Mouse (Mus musculus): ENCODE data around the gene Fgfr2. TPM values are rescaled to one million over a fixed set of nuclear protein-coding genes. Genes with fewer than 3 reads are reported as not detected.

Gene Fgfr2
- polyA plus RNA-seq, 1 experiment from 2014 or later: 99.3 TPM

GRCm38 (mm10) chr7:130837941-130838657 lies 2285.1 kb downstream of the Fgfr2 start:
- WGBS: 17% methylated on average over 12 of the region's 12 CpGs
- H3K27ac ChIP-seq (replicated peaks): peak overlapping the region; percentile 86
- no peaks in the 10 kb centered on the region for H3K36me3 ChIP-seq
- DNase-seq (ENCODE audit: low spot score): peak; percentile 77
- H3K27me3 ChIP-seq (ENCODE audit: low read depth, poor library complexity, severe bottlenecking): peaks cover 50% of the 10 kb centered on the region
- 0 out of 2 replicates have a peak overlapping the region, but pooled peaks have one; percentile 18 for H3K4me3 ChIP-seq
- peaks cover 61% of the 10 kb centered on the region for H3K4me1 ChIP-seq
- H3K9me3 ChIP-seq (replicated peaks): no peaks in the 10 kb centered on the region

- H3K9me3 ChIP-seq (replicated peaks): no peaks in the 10 kb centered on the region
- 73% methylated on average over 9 of the region's 9 CpGs for WGBS
- H3K4me1 ChIP-seq: peaks cover 61% of the 10 kb centered on the region
- no peak overlapping the region for H3K4me3 ChIP-seq
- peak overlapping the region; percentile 86 for H3K27ac ChIP-seq (replicated peaks)
- H3K27me3 ChIP-seq (ENCODE audit: low read depth, poor library complexity, severe bottlenecking): peaks cover 66% of the 10 kb centered on the region
- DNase-seq (ENCODE audit: low spot score): no peak
- no peaks in the 10 kb centered on the region for H3K36me3 ChIP-seq
Observed at GRCm38 (mm10) chr7:130836066-130836465, 2287.1 kb downstream of the Fgfr2 start.

DNA sequence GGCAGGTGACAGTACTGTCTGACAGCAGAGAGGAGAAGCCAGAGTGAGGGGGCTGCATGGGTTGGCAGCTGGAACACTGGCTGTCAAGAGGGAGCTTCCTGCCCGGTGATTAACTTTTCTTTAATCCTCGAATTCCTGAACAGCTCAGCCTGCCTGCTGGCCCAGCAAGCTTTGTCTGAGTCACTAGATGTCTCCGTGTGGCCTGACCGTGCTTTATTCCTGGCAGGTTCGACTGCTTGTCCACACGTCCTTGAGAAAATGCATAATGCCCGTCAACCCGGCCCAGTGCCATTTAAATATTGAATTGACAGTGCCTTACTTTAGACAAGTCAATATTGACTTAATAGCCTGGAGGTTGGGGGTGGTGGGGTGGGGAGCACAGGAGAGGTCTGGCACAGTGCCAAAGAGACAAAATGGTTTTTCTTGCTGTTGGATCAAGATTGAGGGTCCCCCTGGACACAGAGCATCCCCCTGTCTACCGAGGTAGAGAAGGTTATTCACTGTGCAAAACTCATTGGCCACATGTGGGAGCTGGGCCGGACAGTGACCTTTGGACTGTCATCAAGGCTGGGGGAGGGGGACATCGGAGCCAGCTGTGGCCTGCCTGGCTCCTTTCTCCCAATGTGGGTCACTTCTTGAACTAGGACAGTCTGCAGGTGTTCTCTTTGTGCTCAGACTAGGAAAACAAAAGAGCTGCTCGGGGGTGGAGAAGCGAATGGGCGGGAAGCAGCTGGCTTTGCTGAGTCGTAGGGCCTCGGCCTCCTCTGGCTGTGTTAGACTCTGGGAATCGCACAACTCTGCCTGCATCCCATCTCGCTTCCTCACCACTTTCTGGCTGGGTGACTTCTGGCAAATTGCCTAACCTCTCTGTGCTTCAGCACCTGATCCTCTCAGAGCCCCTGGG lies 2287.9 kb downstream of the Fgfr2 start:
- WGBS: 3% methylated on average over 18 of the region's 18 CpGs
- H3K36me3 ChIP-seq: no peaks in the 10 kb centered on the region
- peaks cover 61% of the 10 kb centered on the region for H3K4me1 ChIP-seq
- no peaks in the 10 kb centered on the region for H3K9me3 ChIP-seq (replicated peaks)
- peak overlapping the region; percentile 84 for H3K27ac ChIP-seq (replicated peaks)
- H3K4me3 ChIP-seq: peak overlapping the region; percentile 20; the same call in 1 of the 2 replicates
- peak; percentile 74 for DNase-seq (ENCODE audit: low spot score)
- peaks cover 66% of the 10 kb centered on the region for H3K27me3 ChIP-seq (ENCODE audit: low read depth, poor library complexity, severe bottlenecking)

GRCm38 (mm10) chr7:130834299-130834698 lies 2288.9 kb downstream of the Fgfr2 start:
- H3K27me3 ChIP-seq (ENCODE audit: low read depth, poor library complexity, severe bottlenecking): peaks cover 61% of the 10 kb centered on the region
- H3K27ac ChIP-seq (replicated peaks): peak overlapping the region; percentile 84
- peak; percentile 98 for DNase-seq (ENCODE audit: low spot score)
- H3K36me3 ChIP-seq: no peaks in the 10 kb centered on the region
- H3K4me1 ChIP-seq: peaks cover 55% of the 10 kb centered on the region
- H3K9me3 ChIP-seq (replicated peaks): no peaks in the 10 kb centered on the region
- H3K4me3 ChIP-seq: peak overlapping the region; percentile 20; the same call in 1 of the 2 replicates
- WGBS: 22% methylated on average over 21 of the region's 21 CpGs

GRCm38 (mm10) chr7:130831586-130831985 lies 2291.6 kb downstream of the Fgfr2 start:
- WGBS: 94% methylated on average over 5 of the region's 5 CpGs
- DNase-seq (ENCODE audit: low spot score): no peak
- no peak overlapping the region for H3K4me3 ChIP-seq
- H3K36me3 ChIP-seq: no peaks in the 10 kb centered on the region
- H3K27me3 ChIP-seq (ENCODE audit: low read depth, poor library complexity, severe bottlenecking): peaks cover 47% of the 10 kb centered on the region
- no peaks in the 10 kb centered on the region for H3K9me3 ChIP-seq (replicated peaks)
- H3K27ac ChIP-seq (replicated peaks): no peak overlapping the region
- H3K4me1 ChIP-seq: peaks cover 31% of the 10 kb centered on the region

DNA sequence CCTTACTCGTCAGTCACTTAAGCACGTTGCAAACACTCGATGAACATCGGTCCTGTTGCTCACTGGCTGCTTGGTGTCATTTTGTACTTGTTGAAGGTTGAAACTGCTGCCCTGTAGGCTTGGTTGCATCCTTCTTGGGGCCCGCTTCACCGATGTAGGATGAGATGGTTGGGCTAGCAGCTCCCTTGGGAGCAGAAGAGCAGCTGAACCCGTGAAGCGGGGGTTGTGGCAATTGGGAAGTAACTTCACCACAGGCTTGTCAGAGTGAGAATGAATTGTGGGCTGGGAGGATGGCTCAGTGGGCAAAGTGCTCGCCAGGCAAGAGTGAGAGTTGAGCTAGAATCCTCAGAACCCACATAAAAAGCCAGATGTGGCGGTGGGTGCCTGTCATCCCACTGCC lies 2294.7 kb downstream of the Fgfr2 start:
- 87% methylated on average over 10 of the region's 10 CpGs for WGBS
- peaks cover 20% of the 10 kb centered on the region for H3K27me3 ChIP-seq (ENCODE audit: low read depth, poor library complexity, severe bottlenecking)
- no peaks in the 10 kb centered on the region for H3K36me3 ChIP-seq
- DNase-seq (ENCODE audit: low spot score): no peak
- H3K27ac ChIP-seq (replicated peaks): no peak overlapping the region
- H3K4me3 ChIP-seq: no peak overlapping the region
- no peaks in the 10 kb centered on the region for H3K9me3 ChIP-seq (replicated peaks)
- H3K4me1 ChIP-seq: 0 out of 2 replicates have a peak, but pooled peaks cover 4% of the 10 kb centered on the region

DNA sequence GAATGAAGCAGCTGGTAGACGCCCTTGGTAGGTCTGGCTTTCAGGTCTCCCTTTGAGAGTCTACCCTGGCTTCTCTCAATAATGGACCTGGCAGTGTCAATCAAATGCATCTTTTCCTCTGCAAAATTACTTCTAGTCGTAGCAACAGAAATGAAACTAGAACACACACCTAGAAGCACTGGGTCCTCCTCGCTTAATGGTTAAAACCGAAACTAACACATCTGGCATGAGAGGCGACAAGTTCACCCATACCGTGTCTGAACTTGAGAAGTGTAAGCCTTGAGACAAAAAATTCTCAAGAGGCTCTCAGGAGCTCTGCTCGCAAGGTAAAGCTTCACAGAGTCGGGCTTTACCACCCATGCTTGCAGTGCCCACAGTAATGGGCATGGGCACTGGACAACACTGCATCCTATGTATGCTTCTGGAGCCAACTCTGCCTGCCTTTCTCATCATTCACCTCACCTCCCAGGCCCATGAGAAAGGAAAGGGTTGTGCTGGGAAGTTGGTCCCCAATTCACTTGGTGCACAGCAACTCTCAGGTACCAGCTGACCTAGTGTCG lies 2295.2 kb downstream of the Fgfr2 start:
- no peaks in the 10 kb centered on the region for H3K9me3 ChIP-seq (replicated peaks)
- DNase-seq (ENCODE audit: low spot score): no peak
- no peak overlapping the region for H3K4me3 ChIP-seq
- 0 out of 2 replicates have a peak, but pooled peaks cover 4% of the 10 kb centered on the region for H3K4me1 ChIP-seq
- H3K27me3 ChIP-seq (ENCODE audit: low read depth, poor library complexity, severe bottlenecking): peaks cover 15% of the 10 kb centered on the region; the same call in 1 of the 2 replicates
- WGBS: 92% methylated on average over 9 of the region's 9 CpGs
- no peak overlapping the region for H3K27ac ChIP-seq (replicated peaks)
- H3K36me3 ChIP-seq: no peaks in the 10 kb centered on the region

- 71% methylated on average over 3 of the region's 3 CpGs for WGBS
- no peak overlapping the region for H3K4me3 ChIP-seq
- peaks cover 11% of the 10 kb centered on the region; the same call in 1 of the 2 replicates for H3K27me3 ChIP-seq (ENCODE audit: low read depth, poor library complexity, severe bottlenecking)
- 0 out of 2 replicates have a peak, but pooled peaks cover 4% of the 10 kb centered on the region for H3K4me1 ChIP-seq
- no peaks in the 10 kb centered on the region for H3K36me3 ChIP-seq
- H3K27ac ChIP-seq (replicated peaks): no peak overlapping the region
- DNase-seq (ENCODE audit: low spot score): peak; percentile 50
- no peaks in the 10 kb centered on the region for H3K9me3 ChIP-seq (replicated peaks)
Observed at GRCm38 (mm10) chr7:130827431-130827830, 2295.7 kb downstream of the Fgfr2 start.

DNA sequence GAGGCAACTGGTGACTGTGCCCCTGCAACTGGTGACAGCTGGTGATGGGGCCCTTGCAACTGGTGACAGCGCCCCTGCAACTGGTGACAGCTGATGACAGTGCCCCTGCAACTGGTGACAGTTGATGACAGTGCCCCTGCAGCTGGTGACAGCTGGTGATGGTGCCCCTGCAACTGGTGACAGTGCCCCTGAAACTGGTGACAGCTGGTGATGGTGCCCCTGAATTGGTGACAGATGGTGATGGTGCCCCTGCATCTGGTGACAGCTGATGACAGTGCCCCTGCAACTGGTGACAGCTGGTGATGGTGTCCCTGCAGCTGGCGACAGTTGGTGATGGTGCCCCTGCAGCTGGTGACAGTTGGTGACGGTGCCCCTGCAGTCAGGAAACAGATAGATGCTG lies 2296.8 kb downstream of the Fgfr2 start:
- H3K27me3 ChIP-seq (ENCODE audit: low read depth, poor library complexity, severe bottlenecking): 0 out of 2 replicates have a peak, but pooled peaks cover under 1% of the 10 kb centered on the region
- DNase-seq (ENCODE audit: low spot score): no peak
- 84% methylated on average over 3 of the region's 3 CpGs for WGBS
- H3K4me3 ChIP-seq: no peak overlapping the region
- H3K36me3 ChIP-seq: no peaks in the 10 kb centered on the region
- no peaks in the 10 kb centered on the region for H3K9me3 ChIP-seq (replicated peaks)
- H3K4me1 ChIP-seq: 0 out of 2 replicates have a peak, but pooled peaks cover 4% of the 10 kb centered on the region
- no peak overlapping the region for H3K27ac ChIP-seq (replicated peaks)

GRCm38 (mm10) chr7:130823992-130824391 lies 2299.2 kb downstream of the Fgfr2 start:
- H3K9me3 ChIP-seq (replicated peaks): no peaks in the 10 kb centered on the region
- WGBS: 76% methylated on average over 9 of the region's 9 CpGs
- H3K27me3 ChIP-seq (ENCODE audit: low read depth, poor library complexity, severe bottlenecking): no peaks in the 10 kb centered on the region
- H3K4me1 ChIP-seq: no peaks in the 10 kb centered on the region
- DNase-seq (ENCODE audit: low spot score): no peak
- H3K4me3 ChIP-seq: no peak overlapping the region
- H3K36me3 ChIP-seq: no peaks in the 10 kb centered on the region
- H3K27ac ChIP-seq (replicated peaks): no peak overlapping the region

- Histone ChIP-seq H3K27ac (replicated peaks) (no peak overlapping the region), H3K36me3 (no peaks in the 10 kb centered on the region), H3K27me3 (ENCODE audit: low read depth, poor library complexity, severe bottlenecking) (no peaks in the 10 kb centered on the region), H3K4me1 (no peaks in the 10 kb centered on the region), H3K9me3 (replicated peaks) (no peaks in the 10 kb centered on the region), H3K4me3 (no peak overlapping the region)
- WGBS: 87% methylated on average over 10 of the region's 10 CpGs
- DNase-seq (ENCODE audit: low spot score): no peak
Observed at GRCm38 (mm10) chr7:130819624-130820023, 2303.5 kb downstream of the Fgfr2 start.

GRCm38 (mm10) chr7:130818813-130819212 lies 2304.3 kb downstream of the Fgfr2 start:
- no peak overlapping the region for H3K27ac ChIP-seq (replicated peaks)
- H3K9me3 ChIP-seq (replicated peaks): no peaks in the 10 kb centered on the region
- 86% methylated on average over 5 of the region's 5 CpGs for WGBS
- H3K4me3 ChIP-seq: no peak overlapping the region
- H3K27me3 ChIP-seq (ENCODE audit: low read depth, poor library complexity, severe bottlenecking): no peaks in the 10 kb centered on the region
- no peaks in the 10 kb centered on the region for H3K36me3 ChIP-seq
- no peak for DNase-seq (ENCODE audit: low spot score)
- no peaks in the 10 kb centered on the region for H3K4me1 ChIP-seq
